Mouse (Mus musculus) small intestine, adult 2 months (tissue): ENCODE measurements around the gene Mtus2.

Experiments used
- CTCF ChIP-seq: fragments of 200-500 bp; IDR thresholded peaks from 2 replicates; pipeline ENCODE4 v1.5.1; 2012; ENCODE audit warnings: low read depth, mild to moderate bottlenecking, control low read depth, inconsistent platforms, low read length, moderate library complexity, mixed read lengths; ENCODE audit not compliant: insufficient replicate concordance, insufficient read length; ENCODE audit errors: extremely low read depth
- POLR2A ChIP-seq: fragments of 200-500 bp; IDR thresholded peaks from 2 replicates; pipeline ENCODE4 v1.6.1; 2012; ENCODE audit warnings: low read depth, mild to moderate bottlenecking, control low read depth, inconsistent platforms, low read length, moderate library complexity

GRCm38 (mm10) chr5:148165111-148165510 lies 208.0 kb downstream of the Mtus2 start:
- TF ChIP-seq CTCF (no peak), POLR2A (no peak)
